Mouse (Mus musculus) heart, embryonic 12.5 days (tissue): ENCODE results near the gene Slc6a6. TPM values are rescaled to one million over a fixed set of nuclear protein-coding genes. Genes with fewer than 3 reads are reported as not detected.

Experiments
- ATAC-seq: fragments of 200-750 bp; cut with Nextera tagmentation; 2 replicates; pipeline ENCODE4 v1.8.0; 2017; ENCODE audit warnings: moderate TSS enrichment, moderate library complexity; ENCODE audit not compliant: insufficient number of reproducible peaks, low FRiP score
- H3K27ac ChIP-seq: fragments of 300-500 bp; sonication (generic); 2 replicates; pipeline ENCODE4 v1.5.1; 2016; ENCODE audit warnings: mild to moderate bottlenecking, moderate library complexity; ENCODE audit not compliant: poor library complexity, severe bottlenecking
- H3K27me3 ChIP-seq: fragments of 300-500 bp; sonication (generic); replicated peaks from 2 replicates; pipeline ENCODE4 v1.6.1; 2016; ENCODE audit warnings: mild to moderate bottlenecking, moderate library complexity
- H3K36me3 ChIP-seq: fragments of 300-500 bp; sonication (generic); 2 replicates; pipeline ENCODE4 v1.6.1; 2016; ENCODE audit warnings: mild to moderate bottlenecking, moderate library complexity
- H3K4me1 ChIP-seq: fragments of 300-500 bp; sonication (generic); replicated peaks from 2 replicates; pipeline ENCODE4 v1.6.1; 2016; ENCODE audit warnings: mild to moderate bottlenecking
- H3K4me2 ChIP-seq: fragments of 300-500 bp; sonication (generic); 2 replicates; pipeline ENCODE4 v1.6.1; 2016; ENCODE audit warnings: mild to moderate bottlenecking, moderate library complexity
- H3K4me3 ChIP-seq: fragments of 300-500 bp; sonication (generic); 2 replicates; pipeline ENCODE4 v1.5.1; 2016; ENCODE audit warnings: mild to moderate bottlenecking
- H3K9ac ChIP-seq: fragments of 300-500 bp; sonication (generic); 2 replicates; pipeline ENCODE4 v1.6.1; 2016; ENCODE audit warnings: mild to moderate bottlenecking, moderate library complexity
- H3K9me3 ChIP-seq: fragments of 300-500 bp; sonication (generic); replicated peaks from 2 replicates; pipeline ENCODE4 v1.6.1; 2016; ENCODE audit warnings: mild to moderate bottlenecking, moderate library complexity
- WGBS: fragments of 180-500 bp; shearing (Covaris S2); methylation state at CpG from one replicate; pipeline ENCODE4 v1.1.7; 2016; 5-methylcytosine and 5-hydroxymethylcytosine counted together
- polyA plus RNA-seq: library from polyadenylated mRNA; unstranded; fragments of >200 nt; fragmentation: Nextera tagmentation; extraction: Ambion mirVana; gene quantifications from 2 replicates; pipeline ENCODE4 v1.2.1, GENCODE M21; 2016

Gene Slc6a6
- polyA plus RNA-seq, 1 experiment from 2014 or later: 79.1 TPM

GRCm38 (mm10) chr6:91745947-91746582, 62.2 kb downstream of the Slc6a6 start:
- WGBS: 78% methylated on average over 7 of the region's 7 CpGs
- peaks cover 84% of the 10 kb centered on the region for H3K36me3 ChIP-seq

DNA sequence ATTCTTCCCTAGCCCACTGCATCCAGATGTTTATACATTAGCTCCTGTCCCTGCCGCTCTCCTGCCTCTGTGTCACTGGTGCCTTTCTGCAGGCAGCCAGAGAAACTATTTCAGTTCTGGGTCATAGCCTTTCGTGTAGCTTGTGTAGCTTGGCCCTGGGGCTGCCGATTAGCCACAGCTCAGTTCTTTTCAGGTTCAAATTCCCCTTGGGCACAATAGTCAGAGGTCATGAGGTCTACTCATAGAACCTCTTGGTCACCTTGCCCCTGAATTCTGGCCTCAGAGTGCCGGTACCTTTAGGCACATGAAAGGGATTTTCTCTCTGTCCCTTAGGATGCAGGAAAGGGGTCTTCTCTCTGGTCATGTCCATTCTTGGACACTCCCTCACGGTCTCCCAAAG, 62.9 kb downstream of the Slc6a6 start:
- no peak overlapping the region for H3K27ac ChIP-seq
- no peak overlapping the region for H3K4me2 ChIP-seq
- no peak overlapping the region for H3K9ac ChIP-seq
- WGBS: 83% methylated on average over 5 of the region's 5 CpGs
- H3K9me3 ChIP-seq: no peaks in the 10 kb centered on the region; the same call in 1 of the 2 replicates
- no peak for ATAC-seq
- H3K27me3 ChIP-seq: 0 out of 2 replicates have a peak, but pooled peaks cover 6% of the 10 kb centered on the region
- H3K4me1 ChIP-seq: no peaks in the 10 kb centered on the region
- peaks cover 83% of the 10 kb centered on the region for H3K36me3 ChIP-seq
- no peak overlapping the region for H3K4me3 ChIP-seq

More at GRCm38 (mm10) chr6:91745947-91746582, 62.2 kb downstream of the Slc6a6 start:
- H3K9me3 ChIP-seq: no peaks in the 10 kb centered on the region; the same call in 1 of the 2 replicates
- no peaks in the 10 kb centered on the region for H3K4me1 ChIP-seq
- H3K4me3 ChIP-seq: no peak overlapping the region
- H3K4me2 ChIP-seq: no peak overlapping the region
- H3K27ac ChIP-seq: no peak overlapping the region
- no peak for ATAC-seq
- no peak overlapping the region for H3K9ac ChIP-seq
- 0 out of 2 replicates have a peak, but pooled peaks cover 6% of the 10 kb centered on the region for H3K27me3 ChIP-seq

- Histone ChIP-seq H3K4me1 (peaks cover 22% of the 10 kb centered on the region), H3K9me3 (no peaks in the 10 kb centered on the region; the same call in 1 of the 2 replicates), H3K36me3 (peaks cover 73% of the 10 kb centered on the region), H3K4me2 (no peak overlapping the region), H3K27me3 (no peaks in the 10 kb centered on the region), H3K4me3 (no peak overlapping the region), H3K9ac (no peak overlapping the region), H3K27ac (no peak overlapping the region)
- no peak for ATAC-seq
- 70% methylated on average over 3 of the region's 3 CpGs for WGBS
Measured at GRCm38 (mm10) chr6:91750976-91751375, 67.1 kb downstream of the Slc6a6 start.

DNA sequence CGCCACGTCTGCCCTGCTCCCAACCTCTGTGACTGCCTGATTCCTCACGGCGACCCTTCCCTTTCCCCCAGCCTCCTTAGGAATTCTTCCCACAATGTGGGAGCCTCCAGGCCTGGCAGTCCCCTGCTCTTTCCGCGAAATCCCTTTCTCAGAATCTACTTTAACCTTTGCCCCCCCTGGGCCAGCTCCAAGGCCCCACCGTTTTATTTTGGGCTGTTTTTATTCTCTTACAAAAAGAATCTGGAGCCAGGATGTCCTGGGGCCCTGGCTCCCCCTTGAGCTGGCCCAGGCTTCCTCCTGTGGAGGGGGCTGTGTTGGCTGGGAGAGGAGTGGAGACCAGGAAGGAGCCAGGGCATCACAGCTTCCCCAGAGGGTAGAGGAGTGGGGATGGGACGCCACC, 69.0 kb downstream of the Slc6a6 start:
- no peak for ATAC-seq

GRCm38 (mm10) chr6:91754098-91754497, 70.2 kb downstream of the Slc6a6 start:
- no peak overlapping the region for H3K4me2 ChIP-seq

More for the DNA sequence above, 69.0 kb downstream of the Slc6a6 start:
- Histone ChIP-seq H3K4me3 (no peak overlapping the region), H3K9me3 (no peaks in the 10 kb centered on the region; the same call in 1 of the 2 replicates), H3K9ac (no peak overlapping the region), H3K27ac (no peak overlapping the region), H3K36me3 (peaks cover 74% of the 10 kb centered on the region), H3K4me1 (peaks cover 22% of the 10 kb centered on the region), H3K27me3 (no peaks in the 10 kb centered on the region), H3K4me2 (no peak overlapping the region)
- WGBS: 68% methylated on average over 8 of the region's 8 CpGs

DNA sequence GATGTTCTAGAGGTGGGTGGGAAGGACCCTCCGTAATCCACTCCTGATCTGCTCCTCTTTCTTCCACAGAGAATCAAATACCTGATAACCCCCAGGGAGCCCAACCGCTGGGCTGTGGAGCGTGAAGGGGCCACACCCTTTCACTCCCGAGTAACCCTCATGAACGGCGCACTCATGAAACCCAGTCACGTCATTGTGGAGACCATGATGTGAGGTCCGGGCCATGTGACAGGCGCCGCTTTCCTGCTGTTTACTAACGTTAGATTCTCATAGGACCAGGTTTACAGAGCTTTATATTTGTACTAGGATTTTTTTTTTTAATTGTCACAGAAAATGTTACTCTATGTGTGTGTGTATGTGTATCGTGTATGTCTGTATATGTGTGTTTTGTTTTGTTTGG, 71.0 kb downstream of the Slc6a6 start:
- no peak overlapping the region for H3K27ac ChIP-seq
- no peak overlapping the region for H3K4me3 ChIP-seq
- no peaks in the 10 kb centered on the region for H3K9me3 ChIP-seq
- no peaks in the 10 kb centered on the region for H3K27me3 ChIP-seq
- H3K36me3 ChIP-seq: peaks cover 70% of the 10 kb centered on the region
- H3K4me1 ChIP-seq: peaks cover 22% of the 10 kb centered on the region
- 88% methylated on average over 12 of the region's 12 CpGs for WGBS
- H3K4me2 ChIP-seq: no peak overlapping the region
- H3K9ac ChIP-seq: no peak overlapping the region
- no peak for ATAC-seq

More at GRCm38 (mm10) chr6:91754098-91754497, 70.2 kb downstream of the Slc6a6 start:
- peaks cover 69% of the 10 kb centered on the region for H3K36me3 ChIP-seq
- H3K27ac ChIP-seq: no peak overlapping the region
- no peak overlapping the region for H3K9ac ChIP-seq
- H3K4me1 ChIP-seq: peaks cover 22% of the 10 kb centered on the region
- ATAC-seq: no peak
- H3K9me3 ChIP-seq: no peaks in the 10 kb centered on the region
- 66% methylated on average over 6 of the region's 6 CpGs for WGBS
- H3K27me3 ChIP-seq: no peaks in the 10 kb centered on the region
- no peak overlapping the region for H3K4me3 ChIP-seq

- Histone ChIP-seq H3K27me3 (no peaks in the 10 kb centered on the region), H3K4me3 (no peak overlapping the region), H3K9ac (no peak overlapping the region), H3K4me1 (no peaks in the 10 kb centered on the region), H3K27ac (no peak overlapping the region), H3K36me3 (peaks cover 25% of the 10 kb centered on the region), H3K9me3 (no peaks in the 10 kb centered on the region), H3K4me2 (no peak overlapping the region)
- ATAC-seq: no peak
- WGBS: 68% methylated on average over 9 of the region's 9 CpGs
Measured at GRCm38 (mm10) chr6:91762051-91762742, 78.3 kb downstream of the Slc6a6 start.

DNA sequence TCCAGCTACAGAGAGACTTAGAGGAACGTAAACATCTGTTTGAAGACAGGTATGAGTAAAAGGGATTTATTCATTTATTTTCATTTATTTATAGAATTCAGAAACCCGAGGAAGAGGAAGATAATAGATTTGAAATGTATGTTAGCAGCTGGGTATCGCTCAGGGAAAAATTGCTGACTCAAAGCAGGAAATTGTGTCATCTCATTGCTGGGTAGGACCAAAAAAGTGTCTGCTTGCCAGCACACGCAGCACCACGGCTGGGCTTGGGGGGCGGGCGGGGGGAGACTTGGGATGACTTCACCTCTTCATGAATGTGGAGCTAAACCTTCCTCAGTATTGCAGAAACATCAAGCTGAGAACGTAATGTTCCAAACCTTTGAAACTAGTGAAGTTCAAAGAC, 83.7 kb downstream of the Slc6a6 start:
- Histone ChIP-seq H3K9me3 (peaks cover 5% of the 10 kb centered on the region; the same call in 1 of the 2 replicates), H3K4me3 (no peak overlapping the region), H3K27me3 (no peaks in the 10 kb centered on the region), H3K36me3 (peaks cover 29% of the 10 kb centered on the region), H3K4me2 (no peak overlapping the region), H3K9ac (no peak overlapping the region), H3K27ac (no peak overlapping the region), H3K4me1 (no peaks in the 10 kb centered on the region)
- WGBS: 80% methylated on average over 8 of the region's 8 CpGs
- ATAC-seq: no peak

DNA sequence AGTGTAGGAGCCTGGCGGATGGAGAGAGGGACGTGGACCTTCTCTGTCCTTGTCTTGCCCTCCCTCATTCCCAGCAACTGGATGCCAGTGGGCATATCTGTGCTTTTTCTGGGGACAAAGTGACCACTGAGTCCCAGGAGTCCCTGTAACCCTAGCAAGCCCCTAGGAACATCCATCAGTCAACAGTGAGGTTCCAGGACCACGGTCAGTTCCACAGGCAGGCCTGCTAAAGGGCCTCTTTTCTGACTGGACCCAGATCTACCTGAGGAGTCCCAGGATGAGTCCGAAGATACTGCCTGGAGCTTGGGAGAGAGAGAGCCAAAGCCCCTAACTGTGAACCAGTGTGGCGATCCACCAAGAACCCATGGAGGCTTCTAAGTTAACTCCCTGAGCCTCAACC, 90.1 kb downstream of the Slc6a6 start:
- H3K27ac ChIP-seq: no peak overlapping the region
- 66% methylated on average over 5 of the region's 5 CpGs for WGBS
- no peak overlapping the region for H3K9ac ChIP-seq
- ATAC-seq: no peak
- H3K36me3 ChIP-seq: peaks cover 50% of the 10 kb centered on the region
- H3K9me3 ChIP-seq: peaks cover 5% of the 10 kb centered on the region; the same call in 1 of the 2 replicates
- H3K4me2 ChIP-seq: no peak overlapping the region
- H3K4me1 ChIP-seq: 0 out of 2 replicates have a peak, but pooled peaks cover 3% of the 10 kb centered on the region
- H3K4me3 ChIP-seq: no peak overlapping the region
- H3K27me3 ChIP-seq: peaks cover 11% of the 10 kb centered on the region

DNA sequence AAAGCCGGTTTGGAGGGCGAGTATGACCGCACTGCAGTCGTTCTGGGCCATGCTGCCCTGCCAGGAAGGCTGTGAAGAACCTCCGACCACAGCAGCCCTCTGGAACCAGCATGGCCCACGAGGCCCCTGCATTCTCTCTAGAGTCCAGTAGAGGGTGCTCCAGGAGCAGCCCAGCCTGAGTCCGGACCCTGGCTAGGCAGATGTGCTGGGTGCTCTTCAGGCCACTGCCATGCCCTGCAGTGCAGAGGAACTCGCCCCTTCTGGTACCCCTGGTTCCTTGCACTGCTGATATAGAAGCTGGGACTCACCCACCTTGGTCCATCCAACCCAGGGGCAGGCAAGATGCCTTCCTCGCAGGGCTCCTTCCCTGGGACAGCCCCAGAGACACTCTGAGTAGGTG, 92.7 kb downstream of the Slc6a6 start:
- Histone ChIP-seq H3K36me3 (peaks cover 55% of the 10 kb centered on the region), H3K27me3 (peaks cover 14% of the 10 kb centered on the region), H3K4me3 (no peak overlapping the region), H3K4me1 (0 out of 2 replicates have a peak, but pooled peaks cover 3% of the 10 kb centered on the region), H3K9ac (no peak overlapping the region), H3K9me3 (no peaks in the 10 kb centered on the region), H3K4me2 (no peak overlapping the region), H3K27ac (no peak overlapping the region)
- ATAC-seq: no peak
- 16% methylated on average over 9 of the region's 9 CpGs for WGBS

DNA sequence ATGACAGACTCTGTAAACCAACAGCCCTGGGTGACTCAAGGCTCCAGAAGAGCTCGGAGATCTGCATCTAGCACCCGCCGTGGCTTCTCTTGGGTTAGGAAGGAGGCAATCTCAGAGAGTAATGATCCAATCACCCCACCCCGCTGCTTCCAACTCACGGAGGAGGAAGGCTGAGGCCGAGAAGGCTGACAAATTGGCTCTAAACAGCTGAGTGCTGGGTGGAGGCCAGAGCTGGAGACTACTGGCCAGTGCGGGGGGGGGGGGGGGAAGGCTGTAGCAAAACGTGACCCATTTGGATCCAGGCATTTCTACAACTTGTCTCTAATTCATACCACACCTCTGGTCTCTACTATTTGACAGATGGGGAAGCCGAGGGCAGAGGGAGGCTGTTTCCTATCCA, 95.4 kb downstream of the Slc6a6 start:
- no peak overlapping the region for H3K4me3 ChIP-seq
- H3K4me1 ChIP-seq: peaks cover 6% of the 10 kb centered on the region; the same call in 1 of the 2 replicates
- WGBS: 65% methylated on average over 7 of the region's 9 CpGs
- peaks cover 45% of the 10 kb centered on the region for H3K36me3 ChIP-seq
- H3K9ac ChIP-seq: no peak overlapping the region
- peaks cover 14% of the 10 kb centered on the region for H3K27me3 ChIP-seq
- ATAC-seq: no peak
- H3K9me3 ChIP-seq: no peaks in the 10 kb centered on the region
- H3K4me2 ChIP-seq: no peak overlapping the region
- H3K27ac ChIP-seq: no peak overlapping the region
